Comparison of ENCODE assay signal across 18 mouse cellular contexts in genomic region chr1:72108678-72109077, GRCm38 (mm10).
DNase-seq lines count a peak whose midpoint lies in the region; ATAC-seq lines count a peak whose summit lies in the region.
"Had no signal": no experiment of that assay in that cellular context is flagged by ENCODE, and none has a peak within 500 bp of the region (broad histone marks: within the 10 kb centered on the region; RNA-seq: fewer than 3 reads in every experiment).

No protein-coding gene starts in this region.

- DNase-seq in embryonic facial prominence, embryonic 11.5 days (ENCODE audit: low spot score) = peak; percentile 57
- no peak for DNase-seq in embryonic facial prominence, embryonic 10.5 days (ENCODE audit: low spot score)
- peak; percentile 19 for DNase-seq in midbrain, embryonic 11.5 days (ENCODE audit: low spot score, missing footprints)
- peak; percentile 64 for DNase-seq in limb, embryonic 11.5 days (ENCODE audit: low spot score)
- no peak for DNase-seq in adrenal gland, postnatal 25 days
- no peak for DNase-seq in lung, postnatal 10 days
- no peak for DNase-seq in frontal cortex, postnatal 14 days (ENCODE audit: low spot score in 2 of 2)
- DNase-seq: cerebellum, adult 2 months; gastrocnemius, postnatal 25 days; kidney, adult 9 months; retina, postnatal 1 day; thymus, adult 2 months had no signal

- no peak overlapping the region for H3K4me2 ChIP-seq in embryonic facial prominence, embryonic 11.5 days (ENCODE audit: low read depth, low read length)
- H3K4me2 ChIP-seq in midbrain, embryonic 11.5 days = no peak overlapping the region
- no peak overlapping the region for H3K4me2 ChIP-seq in midbrain, embryonic 13.5 days (replicated peaks)
- no peak overlapping the region for H3K4me2 ChIP-seq in limb, embryonic 11.5 days (ENCODE audit: low read depth, severe bottlenecking)
- H3K4me2 ChIP-seq: forebrain, embryonic 13.5 days; limb, embryonic 15.5 days; liver, embryonic 15.5 days had no signal

- H3K27me3 ChIP-seq in embryonic facial prominence, embryonic 11.5 days (ENCODE audit: control insufficient read depth, insufficient read depth, low read length) = no peaks in the 10 kb centered on the region
- no peaks in the 10 kb centered on the region for H3K27me3 ChIP-seq in embryonic facial prominence, embryonic 10.5 days (replicated peaks; ENCODE audit: low read depth, poor library complexity, severe bottlenecking)
- H3K27me3 ChIP-seq in midbrain, embryonic 11.5 days (ENCODE audit: control insufficient read depth, insufficient read depth, low read length) = no peaks in the 10 kb centered on the region
- H3K27me3 ChIP-seq in midbrain, embryonic 13.5 days = no peaks in the 10 kb centered on the region
- H3K27me3 ChIP-seq in limb, embryonic 11.5 days (ENCODE audit: control insufficient read depth, insufficient read depth, low read length) = no peaks in the 10 kb centered on the region
- H3K27me3 ChIP-seq: forebrain, embryonic 13.5 days; limb, embryonic 15.5 days; liver, embryonic 15.5 days had no signal

- H3K4me1 ChIP-seq in embryonic facial prominence, embryonic 11.5 days (ENCODE audit: control insufficient read depth, insufficient read depth, low read length) = no peaks in the 10 kb centered on the region
- no peaks in the 10 kb centered on the region for H3K4me1 ChIP-seq in embryonic facial prominence, embryonic 10.5 days
- H3K4me1 ChIP-seq in midbrain, embryonic 11.5 days (ENCODE audit: control insufficient read depth, insufficient read depth, low read length) = no peaks in the 10 kb centered on the region
- no peaks in the 10 kb centered on the region for H3K4me1 ChIP-seq in midbrain, embryonic 13.5 days (replicated peaks)
- H3K4me1 ChIP-seq in limb, embryonic 11.5 days (ENCODE audit: control insufficient read depth, insufficient read depth, low read length) = peaks cover 10% of the 10 kb centered on the region; the same call in 1 of the 2 replicates
- H3K4me1 ChIP-seq: forebrain, embryonic 13.5 days; liver, embryonic 15.5 days had no signal

- no peak for ATAC-seq in embryonic facial prominence, embryonic 11.5 days (replicated peaks; ENCODE audit: insufficient number of reproducible peaks, low FRiP score, low TSS enrichment, low read depth)
- ATAC-seq in midbrain, embryonic 11.5 days (ENCODE audit: low FRiP score) = no peak
- ATAC-seq in midbrain, embryonic 13.5 days = no peak
- peak; percentile 68; the same call in 1 of the 2 replicates for ATAC-seq in limb, embryonic 11.5 days (ENCODE audit: insufficient number of reproducible peaks, low FRiP score, low TSS enrichment, low read depth)
- ATAC-seq: forebrain, embryonic 13.5 days; inflammation-experienced regulatory T-cells, adult 6 months; midbrain, embryonic 16.5 days had no signal

- H3K36me3 ChIP-seq in embryonic facial prominence, embryonic 11.5 days (replicated peaks; ENCODE audit: control insufficient read depth, insufficient read depth, low read depth, low read length) = no peaks in the 10 kb centered on the region
- no peaks in the 10 kb centered on the region for H3K36me3 ChIP-seq in embryonic facial prominence, embryonic 10.5 days (replicated peaks)
- H3K36me3 ChIP-seq in midbrain, embryonic 11.5 days (ENCODE audit: control insufficient read depth, insufficient read depth, low read length) = no peaks in the 10 kb centered on the region
- H3K36me3 ChIP-seq in midbrain, embryonic 13.5 days = no peaks in the 10 kb centered on the region
- no peaks in the 10 kb centered on the region for H3K36me3 ChIP-seq in limb, embryonic 11.5 days (ENCODE audit: control insufficient read depth, insufficient read depth, low read length)
- H3K36me3 ChIP-seq: limb, embryonic 15.5 days; liver, embryonic 15.5 days had no signal

- H3K9me3 ChIP-seq in embryonic facial prominence, embryonic 11.5 days (replicated peaks; ENCODE audit: control insufficient read depth, low read length) = no peaks in the 10 kb centered on the region
- no peaks in the 10 kb centered on the region for H3K9me3 ChIP-seq in embryonic facial prominence, embryonic 10.5 days
- no peaks in the 10 kb centered on the region for H3K9me3 ChIP-seq in midbrain, embryonic 11.5 days (ENCODE audit: control insufficient read depth, low read length)
- no peaks in the 10 kb centered on the region for H3K9me3 ChIP-seq in midbrain, embryonic 13.5 days
- no peaks in the 10 kb centered on the region for H3K9me3 ChIP-seq in limb, embryonic 11.5 days (ENCODE audit: control insufficient read depth, low read length)
- H3K9me3 ChIP-seq: forebrain, embryonic 13.5 days; limb, embryonic 15.5 days; liver, embryonic 15.5 days had no signal

- H3K4me3 ChIP-seq in embryonic facial prominence, embryonic 11.5 days (ENCODE audit: low read depth, low read length) = no peak overlapping the region
- no peak overlapping the region for H3K4me3 ChIP-seq in embryonic facial prominence, embryonic 10.5 days
- H3K4me3 ChIP-seq in midbrain, embryonic 11.5 days (ENCODE audit: low read depth, low read length) = no peak overlapping the region
- H3K4me3 ChIP-seq in midbrain, embryonic 13.5 days (replicated peaks) = no peak overlapping the region
- no peak overlapping the region for H3K4me3 ChIP-seq in limb, embryonic 11.5 days (ENCODE audit: low read depth, low read length)
- H3K4me3 ChIP-seq: forebrain, embryonic 13.5 days; limb, embryonic 15.5 days; liver, embryonic 15.5 days had no signal

- WGBS in embryonic facial prominence, embryonic 11.5 days = 68% methylated on average over 8 of the region's 8 CpGs
- WGBS in embryonic facial prominence, embryonic 10.5 days = 76% methylated on average over 8 of the region's 8 CpGs
- 90% methylated on average over 8 of the region's 8 CpGs for WGBS in midbrain, embryonic 11.5 days
- 94% methylated on average over 8 of the region's 8 CpGs for WGBS in midbrain, embryonic 13.5 days
- 18% methylated on average over 8 of the region's 8 CpGs for WGBS in limb, embryonic 11.5 days

- H3K9ac ChIP-seq in embryonic facial prominence, embryonic 11.5 days (replicated peaks; ENCODE audit: low read length) = no peak overlapping the region
- no peak overlapping the region for H3K9ac ChIP-seq in midbrain, embryonic 11.5 days (ENCODE audit: low read length)
- H3K9ac ChIP-seq in midbrain, embryonic 13.5 days (replicated peaks) = no peak overlapping the region
- no peak overlapping the region for H3K9ac ChIP-seq in limb, embryonic 11.5 days (ENCODE audit: low read length)
- H3K9ac ChIP-seq: forebrain, embryonic 13.5 days; limb, embryonic 15.5 days; liver, embryonic 15.5 days had no signal

- H3K27ac ChIP-seq in embryonic facial prominence, embryonic 11.5 days (replicated peaks; ENCODE audit: low read depth, low read length) = no peak overlapping the region
- no peak overlapping the region for H3K27ac ChIP-seq in embryonic facial prominence, embryonic 10.5 days (replicated peaks)
- no peak overlapping the region for H3K27ac ChIP-seq in midbrain, embryonic 11.5 days (ENCODE audit: low read depth, low read length)
- no peak overlapping the region for H3K27ac ChIP-seq in midbrain, embryonic 13.5 days
- H3K27ac ChIP-seq in limb, embryonic 11.5 days (replicated peaks; ENCODE audit: low read depth, low read length) = no peak overlapping the region
- H3K27ac ChIP-seq: forebrain, embryonic 13.5 days; limb, embryonic 15.5 days; liver, embryonic 15.5 days had no signal

Comparison
In these comparisons a context has a peak if more than half of its experiments do, and no peak if none do; other contexts are left out.
1. DNase-seq: peak in embryonic facial prominence, embryonic 11.5 days (single experiment), midbrain, embryonic 11.5 days (single experiment) and limb, embryonic 11.5 days (single experiment); none in embryonic facial prominence, embryonic 10.5 days (single experiment), adrenal gland, postnatal 25 days (single experiment), lung, postnatal 10 days (single experiment) and frontal cortex, postnatal 14 days (0 of 2).